Mouse (Mus musculus): ENCODE measurements around the gene Zfp867. TPM values are rescaled to one million over a fixed set of nuclear protein-coding genes. Genes with fewer than 3 reads are reported as not detected.
A peak's percentile ranks its signal among the peaks of the same experiment; 100 is the strongest.

The Zfp867 gene
- total RNA-seq, 2 experiments from 2014 or later, result 3.9 to 4.8 TPM

- intact Hi-C loops (cut with DNase I), result no loop called here
- peak in 1 of 2 experiments; percentile 24 for DNase-seq (ENCODE audit: low spot score in 2 of 2)
These were observed 59.0 kb downstream of the Zfp867 start for GRCm38 (mm10) chr11:59412999-59413863.

GRCm38 (mm10) chr11:59412058-59412457 is 60.2 kb downstream of the Zfp867 start:
- intact Hi-C loops (cut with DNase I), result no loop called here
- DNase-seq (ENCODE audit: low spot score in 2 of 2), result no peak

Other genes with a start within 250 kb of the Zfp867 start
- gene Arf1, start 244.2 kb downstream of the Zfp867 start, total RNA-seq (2021), result 100 to 1,000 TPM; 415 to 451 TPM
- gene Wnt3a, start 181.7 kb downstream of the Zfp867 start, total RNA-seq (2021), result not detected
- 10 to 100 TPM; 14.6 to 24.0 TPM for gene Wnt9a, start 165.5 kb downstream of the Zfp867 start, total RNA-seq (2021)
- not detected for gene Prss38, start 96.8 kb downstream of the Zfp867 start, total RNA-seq (2021)
- gene Jmjd4, start 22.4 kb downstream of the Zfp867 start, total RNA-seq (2021), result 10 to 100 TPM; 28.5 TPM
- 100 to 1,000 TPM; 375 to 429 TPM for gene Snap47, start 21.3 kb downstream of the Zfp867 start, total RNA-seq (2021)
- 1 to 10 TPM; 8.8 to 9.9 TPM for gene Zkscan17, start 54.3 kb upstream of the Zfp867 start, total RNA-seq (2021)
- gene Nlrp3, start 69.1 kb upstream of the Zfp867 start, total RNA-seq (2021), result under 1 TPM; 0.77 to 0.89 TPM
- gene Olfr222, start 103.8 kb upstream of the Zfp867 start, total RNA-seq (2021), result not detected
- gene Olfr223, start 120.8 kb upstream of the Zfp867 start, total RNA-seq (2021), result not detected
- gene Mprip, start 188.8 kb upstream of the Zfp867 start, total RNA-seq (2021), result 100 to 1,000 TPM; 293 to 299 TPM

Measured in left cerebral cortex, postnatal 36 days (tissue).